Mouse (Mus musculus) kidney, postnatal 0 days (tissue): Measurements from ENCODE around the gene Dyrk3. TPM values are rescaled to one million over a fixed set of nuclear protein-coding genes. Genes with fewer than 3 reads are reported as not detected.

ENCODE experiments used
- ATAC-seq: fragments of 200-750 bp; cut with Nextera tagmentation; replicated peaks from 2 replicates; pipeline ENCODE4 v1.8.0; 2017; ENCODE audit warnings: low read depth, moderate number of reproducible peaks, moderate TSS enrichment, moderate library complexity; ENCODE audit not compliant: low FRiP score
- DNase-seq: peaks from one replicate; pipeline ENCODE4 v3.0.0-alpha.2; 2016; ENCODE audit warnings: low spot score
- H3K27ac ChIP-seq: fragments of 300-500 bp; sonication (generic); 2 replicates; pipeline ENCODE4 v1.5.1; 2014; ENCODE audit warnings: mild to moderate bottlenecking
- H3K27me3 ChIP-seq: fragments of 300-500 bp; sonication (generic); 2 replicates; pipeline ENCODE4 v1.6.1; 2014; ENCODE audit warnings: low read length, mixed read lengths; ENCODE audit not compliant: insufficient read depth
- H3K36me3 ChIP-seq: fragments of 300-500 bp; sonication (generic); 2 replicates; pipeline ENCODE4 v1.6.1; 2014; ENCODE audit warnings: low read length, mixed read lengths; ENCODE audit not compliant: insufficient read depth
- H3K4me1 ChIP-seq: fragments of 300-500 bp; sonication (generic); replicated peaks from 2 replicates; pipeline ENCODE4 v1.6.1; 2014; ENCODE audit warnings: antibody characterized with exemption, low read length, mixed read lengths; ENCODE audit not compliant: insufficient read depth
- H3K4me2 ChIP-seq: fragments of 300-500 bp; sonication (generic); 2 replicates; pipeline ENCODE4 v1.6.1; 2014; ENCODE audit warnings: mild to moderate bottlenecking, low read length, moderate library complexity, mixed read lengths
- H3K4me3 ChIP-seq: fragments of 300-500 bp; sonication (generic); replicated peaks from 2 replicates; pipeline ENCODE4 v1.5.1; 2014; ENCODE audit warnings: low read depth, low read length
- H3K9ac ChIP-seq: fragments of 300-500 bp; sonication (generic); 2 replicates; pipeline ENCODE4 v1.6.1; 2014; ENCODE audit warnings: low read depth, low read length
- H3K9me3 ChIP-seq: fragments of 300-500 bp; sonication (generic); replicated peaks from 2 replicates; pipeline ENCODE4 v1.6.1; 2016; ENCODE audit warnings: low read length, inconsistent platforms, mixed read lengths
- CTCF ChIP-seq: IDR thresholded peaks from 2 replicates; pipeline ENCODE4 v1.5.1; 2016; ENCODE audit warnings: antibody characterized with exemption, low read depth, mild to moderate bottlenecking, moderate library complexity
- WGBS: fragments of 180-500 bp; shearing (Covaris S2); extraction: QIAGEN DNeasy Blood & Tissue Kit; methylation state at CpG from one replicate; pipeline ENCODE4 v1.1.7; 2014; 5-methylcytosine and 5-hydroxymethylcytosine counted together
- polyA plus RNA-seq: library from polyadenylated mRNA; unstranded; fragments of >200 nt; fragmentation: Nextera tagmentation; extraction: Ambion mirVana; gene quantifications from 2 replicates; pipeline ENCODE4 v1.2.1, GENCODE M21; 2015

Dyrk3 gene
- polyA plus RNA-seq, 1 experiment from 2014 or later: 5.2 TPM

GRCm38 (mm10) chr1:131134942-131135522 is 3.1 kb downstream of the Dyrk3 start:
- peaks cover 4% of the 10 kb centered on the region; the same call in 1 of the 2 replicates for H3K4me1 ChIP-seq
- WGBS: 52% methylated on average over 8 of the region's 8 CpGs
- no peak overlapping the region for H3K27ac ChIP-seq
- H3K4me3 ChIP-seq: no peak overlapping the region
- TF ChIP-seq CTCF: no peak
- ATAC-seq: no peak
- no peak overlapping the region for H3K4me2 ChIP-seq
- peak; percentile 58 for DNase-seq
- no peak overlapping the region for H3K9ac ChIP-seq
- H3K36me3 ChIP-seq: no peaks in the 10 kb centered on the region
- no peaks in the 10 kb centered on the region for H3K9me3 ChIP-seq
- no peaks in the 10 kb centered on the region for H3K27me3 ChIP-seq

GRCm38 (mm10) chr1:131134231-131134630 is 3.9 kb downstream of the Dyrk3 start:
- Histone ChIP-seq H3K4me3 (no peak overlapping the region), H3K4me2 (no peak overlapping the region), H3K27me3 (no peaks in the 10 kb centered on the region), H3K4me1 (peaks cover 1% of the 10 kb centered on the region; the same call in 1 of the 2 replicates), H3K27ac (no peak overlapping the region), H3K9ac (no peak overlapping the region), H3K9me3 (no peaks in the 10 kb centered on the region), H3K36me3 (0 out of 2 replicates have a peak, but pooled peaks cover under 1% of the 10 kb centered on the region)
- no peak for TF ChIP-seq CTCF
- no peak for DNase-seq
- whole genome bisulfite sequencing: 62% methylated on average over 6 of the region's 6 CpGs
- ATAC-seq: no peak

GRCm38 (mm10) chr1:131125987-131126744 is 12.0 kb downstream of the Dyrk3 start:
- no peak overlapping the region for H3K27ac ChIP-seq
- H3K4me2 ChIP-seq: no peak overlapping the region

GRCm38 (mm10) chr1:131123522-131124265 is 14.4 kb downstream of the Dyrk3 start:
- WGBS: 59% methylated on average over 10 of the region's 10 CpGs
- ATAC-seq: no peak
- no peak for TF ChIP-seq CTCF
- no peaks in the 10 kb centered on the region for H3K27me3 ChIP-seq
- H3K9me3 ChIP-seq: no peaks in the 10 kb centered on the region
- H3K4me2 ChIP-seq: no peak overlapping the region
- no peak overlapping the region for H3K4me3 ChIP-seq
- H3K9ac ChIP-seq: no peak overlapping the region
- 0 out of 2 replicates have a peak, but pooled peaks cover 3% of the 10 kb centered on the region for H3K36me3 ChIP-seq
- no peak for DNase-seq
- no peak overlapping the region for H3K27ac ChIP-seq
- H3K4me1 ChIP-seq: no peaks in the 10 kb centered on the region

More at GRCm38 (mm10) chr1:131125987-131126744, 12.0 kb downstream of the Dyrk3 start:
- no peak for TF ChIP-seq CTCF
- Histone ChIP-seq H3K4me1 (no peaks in the 10 kb centered on the region), H3K36me3 (0 out of 2 replicates have a peak, but pooled peaks cover 8% of the 10 kb centered on the region), H3K9ac (no peak overlapping the region), H3K9me3 (no peaks in the 10 kb centered on the region), H3K27me3 (no peaks in the 10 kb centered on the region), H3K4me3 (no peak overlapping the region)
- WGBS: 65% methylated on average over 11 of the region's 11 CpGs
- ATAC-seq (no peak), DNase-seq (no peak)

- Histone ChIP-seq H3K9ac (no peak overlapping the region), H3K4me3 (no peak overlapping the region), H3K27ac (no peak overlapping the region), H3K4me1 (no peaks in the 10 kb centered on the region), H3K36me3 (no peaks in the 10 kb centered on the region), H3K9me3 (no peaks in the 10 kb centered on the region), H3K27me3 (no peaks in the 10 kb centered on the region), H3K4me2 (no peak overlapping the region)
- ATAC-seq (no peak), DNase-seq (no peak)
- WGBS: 48% methylated on average over 3 of the region's 3 CpGs
- peak; percentile 51 for TF ChIP-seq CTCF
Observed at GRCm38 (mm10) chr1:131121987-131122386, 16.2 kb downstream of the Dyrk3 start.

- no peak overlapping the region for H3K4me3 ChIP-seq
- no peaks in the 10 kb centered on the region for H3K36me3 ChIP-seq
- H3K4me1 ChIP-seq: no peaks in the 10 kb centered on the region
- no peak for DNase-seq
- ATAC-seq: no peak
- H3K9ac ChIP-seq: 0 out of 2 replicates have a peak overlapping the region, but pooled peaks have one; percentile 18
- H3K9me3 ChIP-seq: no peaks in the 10 kb centered on the region
- no peaks in the 10 kb centered on the region for H3K27me3 ChIP-seq
- no peak overlapping the region for H3K4me2 ChIP-seq
- WGBS: 59% methylated on average over 2 of the region's 2 CpGs
- H3K27ac ChIP-seq: no peak overlapping the region
- peak; percentile 64 for TF ChIP-seq CTCF
Observed at GRCm38 (mm10) chr1:131119026-131119425, 19.1 kb downstream of the Dyrk3 start.
